Mouse (Mus musculus) thymus, adult 2 months (tissue): Measurements from ENCODE around the gene Rreb1.

ENCODE experiments used
- CTCF ChIP-seq: fragments of 200-500 bp; IDR thresholded peaks from 2 replicates; pipeline ENCODE4 v1.5.1; 2012; ENCODE audit warnings: mild to moderate bottlenecking, control low read depth, low read length, moderate library complexity, borderline replicate concordance; ENCODE audit not compliant: control insufficient read depth, poor library complexity, insufficient read depth; ENCODE audit errors: extremely low read depth
- POLR2A ChIP-seq: fragments of 200-500 bp; IDR thresholded peaks from 2 replicates; pipeline ENCODE4 v1.6.1; 2012; ENCODE audit warnings: mild to moderate bottlenecking, low read length, control low read depth, moderate library complexity; ENCODE audit not compliant: control insufficient read depth, poor library complexity, insufficient read depth; ENCODE audit errors: extremely low read depth

DNA sequence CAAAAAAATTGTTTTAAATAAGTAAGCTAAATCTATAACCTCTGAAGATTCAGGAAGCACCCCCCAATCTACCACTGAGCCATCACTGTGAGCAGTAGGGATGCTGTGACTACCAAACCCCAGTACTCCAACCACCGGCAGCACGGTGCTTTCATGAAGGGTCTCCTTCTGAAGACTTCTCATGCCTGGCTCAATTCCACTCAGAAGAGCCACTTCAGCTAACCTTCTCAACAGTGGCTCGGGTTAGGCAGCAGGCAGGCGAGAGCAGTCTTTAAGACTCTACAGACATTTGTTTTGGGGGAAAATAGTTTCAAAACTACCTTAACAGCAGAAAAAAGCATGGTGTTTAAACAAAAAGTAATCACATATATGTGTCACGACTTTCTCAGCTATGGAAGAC, 202.9 kb downstream of the Rreb1 start:
- TF ChIP-seq CTCF: no peak
- no peak for TF ChIP-seq POLR2A
